Mouse (Mus musculus): Measurements from ENCODE around the gene Gpr183. TPM values are rescaled to one million over a fixed set of nuclear protein-coding genes. Genes with fewer than 3 reads are reported as not detected.
A peak's percentile ranks its signal among the peaks of the same experiment; 100 is the strongest.

The Gpr183 gene
- total RNA-seq (2021) = under 1 TPM; 0.38 to 0.43 TPM
- long read RNA-seq, experiment 1, partial matches to known transcripts = 0 of 1 reads
- long read RNA-seq, experiment 1, other reads (novel, unspliced or antisense) = 0 of 1 reads
- long read RNA-seq, experiment 2, partial matches to known transcripts = 0 of 1 reads
- long read RNA-seq, experiment 2, other reads (novel, unspliced or antisense) = 0 of 1 reads

DNA sequence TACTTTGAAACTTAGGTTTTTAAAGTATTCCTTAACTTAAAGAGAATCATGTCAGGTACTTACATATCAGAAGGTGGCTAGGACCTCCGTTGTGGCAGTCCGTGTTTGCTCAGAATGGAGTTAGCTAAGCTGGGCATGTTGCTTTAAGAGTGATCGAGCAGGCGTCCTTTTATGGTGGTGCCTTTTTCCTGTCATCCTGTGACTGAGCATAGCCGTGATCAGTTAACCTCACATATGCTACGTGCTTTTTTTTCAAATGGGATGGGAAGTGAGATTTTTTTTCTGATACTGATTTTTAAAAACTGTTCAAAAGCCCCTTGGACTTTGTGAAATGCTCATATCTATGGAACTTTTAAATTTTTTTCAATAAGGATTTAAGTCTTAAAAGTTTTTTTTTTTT lies at the start of gene Gpr183:
Gene Gpr183 (minus strand): TSS at position 206 of the 400 bp plus-strand sequence.
- DNase-seq = no peak

DNA sequence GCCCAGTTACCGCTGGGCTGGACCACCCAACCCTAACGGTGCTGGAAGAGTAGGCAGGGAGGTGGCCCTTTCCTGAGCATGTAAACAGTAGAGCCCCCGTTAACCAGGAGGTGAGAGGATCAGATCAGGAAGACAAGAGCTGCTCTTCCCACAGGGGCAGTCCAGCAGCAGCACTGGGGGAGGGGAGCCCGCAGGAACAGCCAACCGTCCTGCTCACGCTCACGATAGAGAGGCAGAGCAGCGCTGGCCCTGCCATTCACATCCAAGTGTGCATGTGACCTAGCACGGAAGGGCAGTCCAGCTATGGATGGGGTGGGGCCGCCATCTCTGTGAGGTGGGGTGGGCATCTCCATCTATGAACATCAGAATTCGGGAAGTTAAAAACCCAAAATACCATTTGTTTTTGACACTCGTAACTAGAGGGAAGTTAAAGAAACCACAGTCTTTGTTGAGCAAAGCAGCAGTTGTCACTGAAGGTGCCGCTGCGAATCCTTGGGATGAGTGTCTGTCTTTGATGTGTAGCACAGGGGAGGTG lies 48.5 kb upstream of the Gpr183 start:
- DNase-seq = peak; percentile 41

DNA sequence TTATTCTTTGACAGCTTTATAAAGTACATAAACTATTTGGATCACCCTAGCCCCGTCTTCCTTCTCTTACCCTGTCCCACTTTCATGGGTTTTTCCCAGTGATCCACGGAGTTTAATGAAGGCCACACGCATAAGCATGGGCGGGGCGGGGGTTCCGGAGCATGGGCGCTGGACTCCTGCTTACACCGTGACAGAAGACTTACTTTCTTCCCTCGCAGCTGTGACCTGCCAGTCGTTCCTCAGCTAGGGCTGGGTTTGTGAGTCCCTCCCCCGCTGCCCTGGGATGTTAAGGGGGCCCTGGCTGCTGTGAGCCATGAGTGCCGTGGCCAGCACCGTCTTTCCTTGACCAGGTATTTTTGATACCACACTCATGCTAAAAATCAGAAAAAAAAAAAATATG lies 47.8 kb upstream of the Gpr183 start:
- no peak for DNase-seq

DNA sequence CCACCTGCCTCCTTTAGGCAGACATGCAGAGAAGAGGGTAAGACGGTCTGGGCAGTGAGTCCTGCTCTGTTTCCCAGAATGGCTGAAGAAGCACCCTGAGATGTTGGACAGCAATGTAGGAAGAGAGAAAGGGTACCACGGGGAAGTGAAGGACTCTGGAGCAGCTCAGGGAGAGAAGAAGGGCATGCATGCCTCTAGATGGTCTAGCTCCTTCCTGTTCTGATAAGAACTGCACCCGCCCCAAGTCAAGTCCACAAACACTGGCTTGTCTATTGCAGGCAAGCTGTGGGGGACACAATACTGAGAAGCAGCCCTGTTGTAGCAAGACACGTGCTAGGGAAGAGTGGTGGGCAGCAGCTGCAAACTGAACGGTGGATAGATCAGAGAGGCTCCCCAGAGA lies 47.2 kb upstream of the Gpr183 start:
- no peak for DNase-seq

DNA sequence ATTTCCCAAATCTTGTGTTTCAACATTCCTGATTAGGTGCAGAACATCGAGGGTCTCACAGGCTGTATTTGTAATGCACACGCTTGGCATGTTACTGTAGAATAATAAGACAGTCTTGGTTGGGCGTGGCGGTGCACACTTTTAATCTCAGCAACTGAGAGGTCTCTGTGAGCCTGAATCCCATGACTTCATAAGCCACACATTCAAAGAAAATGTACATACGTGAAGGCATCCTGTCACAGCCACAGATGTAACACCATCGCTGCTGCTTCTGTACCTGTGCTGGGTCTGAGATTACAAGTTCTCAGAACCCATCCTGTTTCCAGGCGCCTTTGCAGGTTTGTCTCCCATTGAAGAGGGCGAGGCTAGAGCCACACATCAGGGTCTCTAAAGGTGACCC lies 46.8 kb upstream of the Gpr183 start:
- DNase-seq = no peak

DNA sequence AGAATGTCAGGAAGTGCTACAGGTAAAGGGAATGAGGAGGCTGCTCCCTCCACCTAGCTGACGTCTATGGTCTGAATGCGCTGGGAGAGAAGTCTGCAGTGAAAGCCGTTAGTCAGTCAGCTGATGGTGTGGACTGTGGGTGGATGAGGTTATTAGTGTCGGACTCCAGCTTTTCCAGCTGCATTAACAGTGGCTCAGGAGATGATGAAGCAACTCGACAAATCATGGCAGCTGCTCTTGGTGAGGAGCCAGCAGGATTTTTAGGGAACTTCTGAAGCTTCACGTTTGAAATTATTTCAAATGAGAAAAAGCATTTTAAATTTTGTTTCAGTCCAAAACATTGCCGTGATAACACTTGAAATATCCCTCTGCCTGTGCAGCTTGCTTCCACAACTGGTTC lies 45.3 kb upstream of the Gpr183 start:
- peak; percentile 45 for DNase-seq

DNA sequence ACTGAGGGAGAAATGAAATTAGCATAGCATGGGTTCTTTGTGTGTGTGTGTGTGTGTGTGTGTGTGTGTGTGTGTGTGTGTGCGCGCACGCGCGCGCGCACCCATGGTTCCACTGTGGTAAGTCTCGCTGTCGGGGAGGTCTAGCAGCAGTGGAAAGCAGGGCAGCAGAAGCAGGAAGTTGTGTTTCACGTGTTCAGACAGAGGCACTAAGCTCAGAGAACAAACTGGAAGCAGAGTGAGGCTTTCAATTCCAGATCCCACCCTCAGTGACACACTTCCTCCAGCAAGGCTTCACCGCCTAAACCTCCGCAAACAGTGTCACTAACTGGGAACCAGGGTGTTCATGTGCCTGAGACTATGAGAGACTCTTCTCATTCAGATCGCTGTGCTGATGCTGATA lies 44.5 kb upstream of the Gpr183 start:
- DNase-seq = no peak

DNA sequence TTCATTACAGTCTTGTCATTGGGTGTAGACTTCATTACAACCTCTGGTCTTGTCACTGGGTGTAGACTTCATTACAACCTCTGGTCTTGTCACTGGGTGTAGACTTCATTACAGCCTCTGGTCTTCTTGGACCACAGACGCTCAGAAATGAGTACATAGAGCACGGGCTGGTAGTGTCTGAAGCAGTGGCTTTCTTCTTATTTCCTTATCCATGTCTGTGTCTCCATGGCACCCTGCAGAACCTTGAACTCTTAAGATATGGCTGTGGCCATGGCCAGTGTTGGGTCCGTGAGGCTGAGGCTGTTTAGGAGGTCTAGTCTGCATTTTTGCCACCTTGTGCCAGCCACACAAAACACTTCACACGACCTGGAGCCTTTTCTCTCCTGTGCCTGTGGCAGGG lies 43.3 kb upstream of the Gpr183 start:
- DNase-seq = no peak

DNA sequence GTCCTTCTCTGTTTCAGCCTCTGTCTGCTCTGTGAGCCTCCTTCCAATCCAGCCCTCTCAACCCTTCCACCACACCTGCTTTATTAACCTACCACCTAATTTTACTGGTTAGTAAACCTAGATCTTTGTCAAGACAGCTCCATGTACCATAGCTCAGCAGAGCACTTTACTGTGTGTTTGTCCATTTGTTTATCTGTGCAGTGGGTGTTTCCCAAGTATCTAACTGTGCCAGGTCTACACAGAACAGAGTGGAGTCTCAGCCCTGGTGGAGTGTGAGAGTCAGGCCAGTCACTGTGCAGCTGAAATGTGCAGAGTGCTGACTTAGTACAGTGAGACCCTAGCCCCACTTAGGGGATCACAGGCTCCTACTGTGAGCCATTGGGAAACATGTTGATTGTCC lies 38.8 kb upstream of the Gpr183 start:
- no peak for DNase-seq

DNA sequence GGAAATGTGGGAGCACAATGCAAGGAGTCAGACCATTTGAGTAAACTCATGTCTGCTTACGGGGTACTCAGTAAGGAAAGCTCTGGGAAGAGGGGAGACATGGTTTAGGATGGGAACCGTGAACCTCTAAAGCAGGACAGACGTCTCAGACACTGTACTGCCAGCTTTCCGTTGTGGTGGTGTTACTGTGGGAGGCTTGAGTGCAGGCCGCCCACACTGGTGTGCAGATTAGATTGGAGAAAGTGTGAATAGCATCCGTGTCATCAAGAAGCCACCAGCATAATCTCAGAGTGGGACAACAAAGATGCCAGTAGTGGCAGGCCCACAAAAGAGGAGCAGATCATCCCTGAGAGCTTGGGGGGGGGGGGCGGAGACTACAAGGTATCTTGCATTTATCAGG lies 37.2 kb upstream of the Gpr183 start:
- no peak for DNase-seq

DNA sequence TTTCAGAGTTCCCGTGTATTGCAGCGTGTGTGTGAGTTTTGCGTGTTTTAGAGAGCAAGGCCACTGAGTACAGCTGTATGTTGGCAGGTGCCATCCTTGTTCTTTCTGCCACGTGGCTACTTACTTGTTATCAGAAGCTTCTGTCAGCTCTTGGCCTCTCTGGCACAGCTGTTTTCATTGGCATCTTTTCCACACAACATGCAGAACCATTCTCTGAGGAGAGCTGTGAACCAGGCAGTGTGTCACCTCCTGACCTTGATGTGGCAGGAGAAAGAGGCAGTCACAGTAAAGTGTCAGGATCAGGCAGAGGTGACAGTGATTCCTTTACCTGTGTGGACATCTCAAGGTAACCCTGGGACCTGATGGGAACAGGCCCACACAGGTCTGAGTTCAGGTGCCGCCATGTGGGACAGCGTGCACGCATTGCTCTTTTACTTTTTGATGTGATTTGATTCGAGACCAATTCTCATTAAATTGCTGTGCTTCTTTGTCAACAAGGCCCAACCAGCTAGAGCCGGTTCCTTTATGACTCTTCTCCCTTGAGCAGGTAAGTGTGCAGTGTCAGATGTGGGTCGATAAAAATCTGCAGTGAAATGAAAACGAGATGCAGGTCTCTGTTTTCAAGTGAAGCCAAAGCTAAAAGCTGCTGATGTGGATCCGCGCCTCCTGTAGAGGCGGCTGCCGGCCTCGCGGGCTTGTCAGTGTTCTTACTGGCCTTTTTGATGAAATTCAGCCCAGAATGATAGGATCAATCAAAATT lies 35.5 kb upstream of the Gpr183 start:
- no peak for DNase-seq

DNA sequence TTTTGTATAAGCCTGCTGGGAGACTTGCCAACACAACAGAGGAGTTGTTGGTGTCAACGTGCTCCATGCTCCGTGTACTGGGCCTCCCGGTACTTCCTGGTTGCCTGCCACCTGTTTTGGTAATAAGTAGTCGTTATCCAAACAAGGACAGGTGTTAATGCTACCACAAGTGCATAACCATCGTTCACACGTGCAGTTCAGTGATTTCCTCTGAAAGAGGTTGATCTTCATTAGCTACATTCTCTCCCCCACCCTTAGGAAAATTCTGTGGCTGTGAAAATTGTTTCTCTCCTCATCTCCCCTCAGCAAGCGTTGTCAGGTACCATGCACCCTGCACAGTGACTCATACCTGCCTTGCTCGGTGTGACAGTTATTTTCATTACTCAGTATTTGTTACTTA lies 34.5 kb upstream of the Gpr183 start:
- DNase-seq = no peak

DNA sequence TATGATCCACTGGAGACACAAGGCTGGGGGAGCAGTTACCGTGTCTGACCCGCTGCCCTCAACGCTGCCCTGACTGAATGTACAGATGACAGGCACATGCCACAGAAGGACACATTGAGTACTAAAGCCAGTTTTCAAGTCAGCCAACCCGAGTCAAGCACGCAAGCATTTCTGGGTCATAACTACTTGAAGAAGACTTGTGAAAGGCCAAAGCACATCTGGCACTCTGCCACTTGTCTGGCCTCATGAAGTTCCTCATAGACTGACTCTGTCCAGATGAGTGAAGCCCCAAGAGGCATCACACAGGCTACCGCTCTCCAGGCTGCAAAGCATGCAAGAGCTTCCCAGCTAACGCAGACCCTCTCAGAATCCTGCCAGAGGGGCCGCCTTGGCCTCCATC lies 31.8 kb upstream of the Gpr183 start:
- DNase-seq = peak; percentile 55

DNA sequence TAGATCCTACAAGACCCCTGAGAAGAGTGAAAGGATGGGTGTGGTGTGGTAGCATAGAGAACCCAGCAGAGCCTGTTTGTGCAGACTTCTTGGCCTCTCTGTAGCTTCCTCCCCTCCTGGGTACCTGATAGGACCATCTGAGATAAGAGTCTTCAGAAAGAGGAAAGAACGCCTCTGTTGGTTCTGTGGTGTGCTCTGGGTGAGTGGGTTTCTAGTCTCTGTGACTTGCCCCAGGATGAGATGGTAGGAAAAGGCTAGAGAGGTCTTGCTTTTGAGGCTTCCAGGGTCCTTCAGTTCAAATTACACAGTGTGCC lies 30.5 kb upstream of the Gpr183 start:
- no peak for DNase-seq

DNA sequence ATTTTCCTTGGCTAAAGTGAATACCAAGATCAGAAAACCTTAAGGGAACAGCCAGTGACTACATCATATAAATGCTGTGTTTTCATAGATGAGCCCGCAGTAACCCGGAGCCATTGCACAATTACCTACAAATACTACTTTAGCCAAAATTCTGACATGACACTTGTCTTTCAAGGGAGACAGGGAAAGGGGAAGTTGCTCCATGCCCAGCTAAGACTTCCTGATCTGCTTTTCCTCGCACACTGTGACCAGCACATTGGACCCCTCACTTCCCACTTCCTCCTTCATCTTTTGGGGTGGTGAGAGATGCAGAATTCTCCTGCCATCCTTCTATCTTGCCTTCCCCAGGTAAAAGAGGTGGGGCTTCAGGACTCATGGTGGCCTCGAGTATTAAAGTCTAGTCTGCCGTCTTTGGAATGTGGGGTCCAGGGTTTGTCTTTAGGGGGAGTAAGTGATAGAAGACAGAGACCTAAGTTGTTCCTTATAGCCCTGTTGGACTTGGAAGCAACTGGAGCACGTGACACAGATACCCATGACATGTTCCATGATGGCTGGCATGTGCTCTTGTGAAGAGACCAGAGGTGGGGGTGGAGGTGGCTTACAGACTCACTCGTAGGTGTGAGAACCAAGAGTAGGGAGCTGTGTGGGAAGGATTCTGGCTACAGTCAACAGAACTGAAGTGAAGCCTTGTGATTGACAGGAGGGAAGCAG lies 30.0 kb upstream of the Gpr183 start:
- no peak for DNase-seq

DNA sequence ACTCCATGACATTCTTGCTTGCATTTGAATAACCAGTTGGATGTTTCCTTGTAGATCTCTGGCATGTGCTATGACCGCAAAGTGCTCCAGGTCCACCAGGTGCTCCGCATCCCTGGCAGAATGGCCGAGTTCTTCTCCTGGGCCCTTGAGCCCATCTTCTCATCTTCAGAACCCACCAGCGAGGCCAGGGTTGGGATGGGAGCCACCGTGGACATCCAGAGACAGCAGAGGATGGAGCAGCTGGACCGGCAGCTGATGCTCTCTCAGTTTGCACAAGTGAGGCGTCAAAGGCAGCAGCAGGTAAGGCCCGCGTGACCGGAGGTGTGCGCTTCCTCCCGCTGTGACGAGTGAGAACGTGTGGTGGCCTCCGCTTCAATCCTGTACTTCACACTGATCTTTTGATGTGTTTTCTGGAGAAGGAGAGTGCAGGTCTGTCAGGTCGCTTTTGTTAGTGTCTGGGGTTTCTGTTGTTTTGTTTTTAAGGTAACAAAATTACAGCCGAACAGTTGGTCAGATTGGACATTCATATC lies 29.2 kb upstream of the Gpr183 start:
- DNase-seq = no peak

DNA sequence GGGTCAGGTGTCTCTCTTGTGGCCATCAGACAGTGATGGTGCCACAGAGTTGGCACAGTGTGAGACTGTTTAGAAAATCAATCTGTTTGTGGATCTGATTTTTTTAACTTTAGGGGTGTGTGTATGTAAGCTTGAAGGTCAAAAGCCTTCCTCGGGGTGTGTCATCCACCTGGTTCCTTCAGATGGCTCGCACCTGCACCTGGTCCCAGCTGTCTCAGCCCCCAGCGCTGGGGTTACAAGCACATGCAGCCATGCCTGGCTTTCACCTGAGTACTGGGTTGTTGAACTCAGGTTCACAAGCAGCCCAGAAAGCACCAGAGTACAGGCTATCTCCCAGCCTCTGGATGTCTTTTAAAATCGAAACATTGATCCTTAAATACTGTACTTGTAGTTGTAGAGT lies 28.6 kb upstream of the Gpr183 start:
- DNase-seq = no peak

DNA sequence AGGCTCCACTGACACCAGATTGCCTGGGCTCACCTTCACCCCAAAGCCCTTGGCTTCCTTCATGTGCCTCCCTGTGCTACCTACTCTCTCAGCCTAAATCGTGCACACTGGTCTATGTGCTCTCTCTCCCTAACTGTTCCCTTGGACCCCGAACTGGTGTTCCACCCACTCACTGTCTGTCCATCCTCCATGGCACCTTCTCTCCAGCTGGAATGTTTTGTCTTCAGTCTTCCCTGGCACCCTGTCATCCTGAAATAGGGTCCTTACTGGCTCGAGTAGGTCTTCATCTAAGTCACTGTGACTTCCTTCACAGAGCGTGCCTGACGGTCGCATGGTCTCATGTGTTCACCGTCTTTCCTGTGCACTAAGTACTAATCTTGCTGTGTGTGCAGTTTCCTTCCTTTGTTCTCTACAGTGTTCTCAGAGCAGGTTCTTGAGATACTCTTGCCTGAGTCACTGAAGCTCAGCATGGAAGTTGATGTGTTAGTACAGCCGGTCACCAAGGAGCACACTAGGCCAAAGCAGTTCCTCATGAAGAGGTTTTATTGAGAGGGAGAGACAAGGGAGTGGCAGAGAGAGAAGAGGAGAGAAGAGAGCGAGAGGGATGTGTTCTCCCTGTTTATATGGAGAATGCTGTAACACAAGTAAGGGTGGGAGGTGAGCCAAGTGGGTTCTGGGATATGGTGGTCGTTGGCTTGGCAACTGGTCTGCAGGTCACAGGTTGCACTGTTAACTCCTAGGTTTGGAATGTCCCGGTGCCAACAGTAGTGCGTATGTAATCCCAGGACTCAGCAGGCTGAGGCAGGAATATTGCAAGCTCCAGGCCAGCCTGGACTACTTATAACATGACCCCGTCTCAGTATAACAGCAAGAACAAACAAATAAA lies 27.6 kb upstream of the Gpr183 start:
- no peak for DNase-seq

DNA sequence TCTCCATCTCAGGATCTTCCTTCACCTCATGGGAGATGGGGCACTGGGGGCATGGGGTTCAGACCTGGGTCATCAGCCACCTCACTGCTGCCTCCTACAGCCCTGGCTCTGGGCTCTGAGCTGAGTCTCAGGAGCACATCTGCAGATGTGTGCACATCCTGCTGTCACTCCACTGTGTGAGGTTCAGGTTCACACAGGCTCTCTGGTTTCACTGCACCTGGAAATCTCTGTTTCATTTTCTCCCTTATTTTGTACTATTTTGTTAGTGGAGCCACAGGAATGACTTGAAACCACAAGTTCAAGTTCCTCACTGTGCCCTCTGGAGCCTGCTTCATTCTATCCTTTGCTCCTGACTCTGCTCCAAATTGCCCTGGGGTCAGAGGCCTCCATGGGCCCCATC lies 26.9 kb upstream of the Gpr183 start:
- no peak for DNase-seq

DNA sequence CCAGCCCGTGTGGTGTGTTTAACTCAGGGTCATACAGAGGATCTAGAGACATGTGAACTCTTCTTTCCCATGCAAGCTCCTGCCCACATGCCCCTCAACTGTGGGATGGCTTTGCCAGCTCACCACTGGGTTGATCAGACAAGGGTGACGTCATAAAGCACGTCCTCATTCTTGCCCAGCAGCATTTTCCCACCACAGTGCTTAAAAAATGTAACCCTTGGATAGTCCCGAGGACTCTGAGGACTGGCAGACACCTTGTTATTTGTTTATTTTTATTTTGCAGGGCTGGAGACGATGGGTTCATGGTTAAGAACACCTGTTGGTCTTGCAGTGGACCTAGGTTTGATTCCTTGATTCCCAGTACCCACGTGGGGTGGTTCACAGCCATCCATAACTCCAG lies 25.9 kb upstream of the Gpr183 start:
- DNase-seq = no peak

DNA sequence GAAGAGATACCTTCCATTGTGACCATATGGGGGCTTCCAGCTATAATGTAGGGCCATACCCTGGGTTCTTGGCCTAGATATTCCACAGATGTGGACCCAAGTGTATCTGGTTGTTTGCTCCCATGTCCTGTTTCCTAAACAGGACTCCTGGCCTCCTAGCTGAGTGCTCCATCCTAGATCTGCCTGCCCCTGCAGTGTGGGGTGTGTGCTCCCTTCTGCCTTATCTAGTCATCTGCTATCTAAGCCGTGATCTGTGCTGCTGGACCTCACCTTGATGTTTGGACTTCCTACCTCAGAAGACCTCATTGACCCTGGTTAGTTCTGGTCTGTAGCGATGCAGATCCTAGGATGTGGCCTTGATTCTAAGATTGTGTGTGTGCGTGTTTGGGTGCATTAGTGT lies 24.9 kb upstream of the Gpr183 start:
- DNase-seq = no peak

DNA sequence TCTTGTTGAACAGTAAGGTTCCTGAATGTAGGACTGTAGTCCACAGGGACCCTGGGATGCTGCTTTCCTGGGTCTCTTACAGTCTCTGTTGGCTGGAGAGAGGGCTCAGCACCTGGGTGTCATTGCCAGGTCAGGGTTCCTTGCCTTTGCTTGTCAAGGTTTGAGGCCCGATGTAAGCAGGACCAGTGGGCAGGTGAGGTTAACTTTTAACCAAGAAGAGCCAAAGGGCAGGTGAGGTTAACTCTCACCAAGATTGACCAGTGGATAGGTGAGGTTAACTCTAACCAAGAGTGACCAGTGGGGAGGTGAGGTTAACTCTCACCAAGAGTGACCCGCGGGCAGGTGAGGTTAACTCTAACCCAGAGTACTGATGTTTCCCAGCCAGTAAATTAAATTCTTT lies 24.3 kb upstream of the Gpr183 start:
- DNase-seq = no peak

Measured in gastrocnemius, postnatal 25 days (tissue).